Mouse (Mus musculus) layer of hippocampus, adult 18-20 months (tissue): ENCODE results near the gene Clec4b1. TPM values are rescaled to one million over a fixed set of nuclear protein-coding genes. Genes with fewer than 3 reads are reported as not detected.
"Not testable (repeated sequence)": the region's sequence is repeated elsewhere in the genome, so short reads cannot be mapped to it uniquely, and the experiment has no call there.

Source experiments
- DNase-seq, 2 experiments: peaks; one replicate each; pipeline ENCODE4 v3.0.0; 2022; ENCODE audit warnings: low spot score in 2 of 2
- long read RNA-seq: library from polyadenylated mRNA; stranded (forward); transcript quantifications from one replicate; pipeline ENCODE4 v2.0.0, GENCODE M21; 2021
- total RNA-seq, 2 experiments: library from RNA; stranded (reverse); gene quantifications; 2 replicates each; pipeline ENCODE4 v1.2.3; 2021

Gene Clec4b1
- total RNA-seq, result not detected
- long read RNA-seq, result 0 reads

GRCm38 (mm10) chr6:123049742-123050372 is at the start of gene Clec4b1:
Gene Clec4b1 (plus strand): TSS chr6:123049962.
- no peak for DNase-seq

- not testable (repeated sequence) for DNase-seq
Observed at GRCm38 (mm10) chr6:123004696-123005095, 45.1 kb upstream of the Clec4b1 start.

- DNase-seq, result no peak
Observed at GRCm38 (mm10) chr6:123005591-123005990, 44.2 kb upstream of the Clec4b1 start.

- DNase-seq, result no peak
Observed at GRCm38 (mm10) chr6:123095125-123095843, 45.5 kb downstream of the Clec4b1 start.

GRCm38 (mm10) chr6:123106128-123106527 is 56.4 kb downstream of the Clec4b1 start, which contains the start of gene Clec4a2:
Gene Clec4a2 (plus strand): TSS chr6:123106428.
- not testable (repeated sequence) for DNase-seq

Other genes starting within 250 kb of the Clec4b1 start
- 100 to 1,000 TPM; 110 to 113 TPM for gene Slc2a3, start 248.3 kb upstream of the Clec4b1 start, total RNA-seq
- 10 to 100 TPM; 29.1 to 29.9 TPM for gene Foxj2, start 230.0 kb upstream of the Clec4b1 start, total RNA-seq
- gene C3ar1, start 193.8 kb upstream of the Clec4b1 start, total RNA-seq, result under 1 TPM; 0.38 to 0.79 TPM
- 100 to 1,000 TPM; 212 to 213 TPM for gene Necap1, start 175.5 kb upstream of the Clec4b1 start, total RNA-seq
- gene Clec4a1, start 128.1 kb upstream of the Clec4b1 start, total RNA-seq, result under 1 TPM; 0.27 to 0.41 TPM
- under 1 TPM; 0.38 to 0.82 TPM for gene Clec4a3, start 97.4 kb upstream of the Clec4b1 start, total RNA-seq
- gene Clec4a4, start 59.6 kb upstream of the Clec4b1 start, total RNA-seq, result not detected
- 1 to 10 TPM; 1.3 to 2.0 TPM for gene Clec4a2, start 56.5 kb downstream of the Clec4b1 start, total RNA-seq
- gene Clec4b2, start 122.9 kb downstream of the Clec4b1 start, total RNA-seq, result not detected
- not detected for gene Clec4n, start 179.9 kb downstream of the Clec4b1 start, total RNA-seq
- not detected for gene Clec4d, start 212.1 kb downstream of the Clec4b1 start, total RNA-seq
- gene Clec4e, start 239.9 kb downstream of the Clec4b1 start, total RNA-seq, result not detected